Mouse (Mus musculus): ENCODE data around the gene Nudt17.
"Not testable (repeated sequence)": the region's sequence is repeated elsewhere in the genome, so short reads cannot be mapped to it uniquely, and the experiment has no call there.

Gene Nudt17

GRCm38 (mm10) chr3:96707903-96708683 is at the start of gene Nudt17:
Gene Nudt17 (minus strand): TSS chr3:96708562.
- DNase-seq (ENCODE audit: low spot score) = peak; percentile 63

- no peak for DNase-seq (ENCODE audit: low spot score)
Measured at GRCm38 (mm10) chr3:96757691-96758090, 49.3 kb upstream of the Nudt17 start.

DNA sequence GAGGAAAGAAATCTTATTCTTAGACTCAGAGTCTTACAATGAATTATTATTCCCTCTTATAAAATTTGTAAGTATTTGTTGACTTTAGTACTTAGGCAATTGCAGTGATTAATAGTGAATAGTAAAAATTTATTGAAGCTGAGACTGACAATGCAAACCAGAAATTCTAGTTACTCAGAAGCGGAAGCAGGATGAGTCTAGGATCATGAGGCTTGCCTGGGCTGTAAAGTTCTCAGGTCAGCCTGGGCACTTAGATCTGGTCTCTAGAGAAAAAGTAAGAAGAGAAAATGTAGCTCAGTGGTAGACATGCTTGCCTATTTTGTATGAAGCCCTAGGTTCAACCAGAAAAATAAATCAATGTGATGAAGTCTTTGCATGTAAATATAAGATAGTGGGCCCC is 47.6 kb upstream of the Nudt17 start:
- no peak for DNase-seq (ENCODE audit: low spot score)

GRCm38 (mm10) chr3:96746829-96747228 is 38.5 kb upstream of the Nudt17 start:
- DNase-seq (ENCODE audit: low spot score) = no peak

DNA sequence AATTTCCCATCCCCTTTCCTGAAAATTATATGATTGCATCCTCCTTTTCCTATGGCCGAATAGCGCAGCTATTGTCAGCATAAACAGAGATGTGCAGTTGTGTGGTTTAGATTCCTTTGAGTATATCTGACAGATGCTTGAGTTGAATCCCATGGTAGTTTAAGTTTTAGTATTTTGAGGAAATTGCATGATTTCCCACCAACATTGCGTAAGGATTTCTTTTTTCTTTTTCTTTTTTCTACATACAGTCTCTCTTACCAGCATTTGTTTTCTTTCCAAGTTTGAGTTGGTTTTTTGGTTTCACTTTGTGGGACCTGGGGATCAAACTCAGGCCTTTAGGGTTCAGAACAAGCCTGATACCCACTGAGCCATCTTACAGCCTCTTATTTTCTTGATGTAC is 36.0 kb upstream of the Nudt17 start:
- DNase-seq (ENCODE audit: low spot score) = no peak

- not testable (repeated sequence) for DNase-seq (ENCODE audit: low spot score)
Measured at GRCm38 (mm10) chr3:96740279-96740678, 31.9 kb upstream of the Nudt17 start.

- no peak for DNase-seq (ENCODE audit: low spot score)
Measured at GRCm38 (mm10) chr3:96737995-96738394, 29.6 kb upstream of the Nudt17 start.

- DNase-seq (ENCODE audit: low spot score) = no peak
Measured at GRCm38 (mm10) chr3:96737013-96737740, 28.8 kb upstream of the Nudt17 start.

GRCm38 (mm10) chr3:96735200-96735599 is 26.8 kb upstream of the Nudt17 start:
- no peak for DNase-seq (ENCODE audit: low spot score)

GRCm38 (mm10) chr3:96733984-96734383 is 25.6 kb upstream of the Nudt17 start:
- no peak for DNase-seq (ENCODE audit: low spot score)

DNA sequence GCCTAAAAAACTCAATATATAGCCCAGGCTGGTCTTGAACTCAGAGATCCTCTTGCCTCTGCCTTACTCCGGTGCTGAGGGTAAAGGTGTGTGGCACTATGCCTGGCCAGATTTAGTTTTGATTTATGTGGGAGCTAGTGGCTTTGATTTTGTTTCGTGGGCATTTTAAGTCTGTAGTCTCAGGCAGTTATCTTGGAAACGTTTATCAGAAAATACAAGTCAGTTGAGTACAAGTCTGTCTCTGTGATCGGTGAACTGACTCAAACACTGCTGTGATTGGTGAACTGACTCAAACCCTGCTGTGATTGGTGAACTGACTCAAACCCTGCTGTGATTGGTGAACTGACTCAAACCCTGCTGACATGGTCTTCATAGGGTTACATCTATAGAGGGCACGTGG is 22.4 kb upstream of the Nudt17 start:
- no peak for DNase-seq (ENCODE audit: low spot score)

- DNase-seq (ENCODE audit: low spot score) = no peak
Measured at GRCm38 (mm10) chr3:96729403-96729784, 21.0 kb upstream of the Nudt17 start.

DNA sequence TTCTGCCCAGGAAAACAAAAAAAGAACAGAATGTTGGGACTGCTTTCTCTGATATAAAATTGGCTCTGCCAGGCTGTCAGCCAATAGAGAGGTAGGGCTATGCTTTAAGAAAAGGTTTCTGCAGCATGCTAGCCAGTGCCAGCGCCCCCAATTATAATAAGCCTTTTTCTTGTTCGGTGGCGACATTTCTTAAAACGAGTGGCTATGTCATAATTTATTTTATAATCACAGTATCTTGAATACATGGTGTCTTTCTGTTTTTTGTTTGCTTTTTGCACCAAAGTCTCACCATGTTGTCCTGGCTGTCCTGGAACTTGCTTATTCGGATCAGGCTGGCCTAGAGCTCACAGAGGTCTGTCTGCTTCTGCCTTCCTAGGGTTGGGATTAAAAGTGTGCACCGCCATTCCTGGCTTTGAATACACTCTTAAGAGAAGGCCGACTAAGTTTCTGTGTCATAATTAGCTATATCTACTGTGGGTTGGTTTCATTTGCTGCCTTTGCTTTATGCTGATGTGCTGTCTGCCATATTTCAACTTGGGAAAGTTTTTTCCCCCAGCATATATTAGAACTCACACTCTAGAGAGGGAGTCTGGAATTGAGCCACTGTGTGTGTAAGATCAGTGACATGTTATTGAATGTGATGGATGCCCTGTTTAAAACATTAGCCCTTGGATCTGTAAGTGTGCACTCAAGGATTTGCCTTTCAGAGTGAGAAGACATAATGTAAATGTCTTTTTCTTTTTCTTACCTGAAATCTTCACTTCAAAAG is 20.5 kb upstream of the Nudt17 start:
- DNase-seq (ENCODE audit: low spot score) = no peak

DNA sequence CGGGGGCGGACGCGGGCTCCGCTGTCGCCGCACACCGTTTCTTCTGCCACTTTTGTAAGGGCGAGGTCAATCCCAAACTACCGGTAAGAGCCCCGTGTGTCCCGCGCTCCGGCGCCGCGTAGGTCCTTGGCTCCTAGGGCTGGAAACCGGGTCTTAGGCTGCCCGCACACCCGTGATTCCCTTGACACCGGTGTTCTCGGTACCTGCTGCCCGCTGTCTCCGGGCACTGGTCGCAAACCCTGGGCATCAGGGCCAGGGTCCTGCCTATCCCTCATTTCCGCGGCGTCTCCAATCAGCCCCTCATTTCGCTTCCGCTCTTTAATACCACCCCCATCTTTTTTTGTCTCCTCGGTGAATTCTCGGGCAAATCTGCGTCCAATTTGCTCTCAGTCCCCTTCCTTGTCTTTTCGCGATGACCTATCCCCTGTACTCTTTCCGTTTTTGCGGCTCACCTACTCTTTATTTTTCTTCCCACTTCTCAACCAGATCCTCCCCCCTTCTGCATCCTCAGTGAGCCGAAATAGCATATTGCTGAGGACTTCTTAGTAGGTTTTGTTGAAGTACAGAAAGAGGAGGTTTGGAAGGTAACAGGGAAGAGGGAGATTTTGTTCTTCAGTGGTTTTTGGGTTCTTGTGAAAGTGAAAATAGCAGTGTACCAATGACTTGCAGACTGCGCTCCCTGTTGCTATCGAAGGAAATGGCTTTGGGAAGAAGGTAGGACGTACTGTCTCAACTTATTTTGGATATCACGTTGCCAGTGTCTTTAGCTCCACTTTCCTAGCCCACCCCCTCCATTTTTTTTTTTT is 19.7 kb upstream of the Nudt17 start:
- peak; percentile 51 for DNase-seq (ENCODE audit: low spot score)

- peak; percentile 92 for DNase-seq (ENCODE audit: low spot score)
Measured at GRCm38 (mm10) chr3:96727343-96727827, 19.0 kb upstream of the Nudt17 start, which contains the start of the genes Polr3c and Rnf115. Gene Polr3c (minus strand): TSS chr3:96727628. Gene Rnf115 (plus strand): TSS chr3:96727664.

GRCm38 (mm10) chr3:96719173-96719572 is 10.8 kb upstream of the Nudt17 start:
- no peak for DNase-seq (ENCODE audit: low spot score)

GRCm38 (mm10) chr3:96715854-96716253 is 7.5 kb upstream of the Nudt17 start:
- DNase-seq (ENCODE audit: low spot score) = no peak

GRCm38 (mm10) chr3:96714286-96714685 is 5.9 kb upstream of the Nudt17 start:
- DNase-seq (ENCODE audit: low spot score) = no peak

- DNase-seq (ENCODE audit: low spot score) = no peak
Measured at GRCm38 (mm10) chr3:96708684-96709064, 312 bp upstream of the Nudt17 start.

DNA sequence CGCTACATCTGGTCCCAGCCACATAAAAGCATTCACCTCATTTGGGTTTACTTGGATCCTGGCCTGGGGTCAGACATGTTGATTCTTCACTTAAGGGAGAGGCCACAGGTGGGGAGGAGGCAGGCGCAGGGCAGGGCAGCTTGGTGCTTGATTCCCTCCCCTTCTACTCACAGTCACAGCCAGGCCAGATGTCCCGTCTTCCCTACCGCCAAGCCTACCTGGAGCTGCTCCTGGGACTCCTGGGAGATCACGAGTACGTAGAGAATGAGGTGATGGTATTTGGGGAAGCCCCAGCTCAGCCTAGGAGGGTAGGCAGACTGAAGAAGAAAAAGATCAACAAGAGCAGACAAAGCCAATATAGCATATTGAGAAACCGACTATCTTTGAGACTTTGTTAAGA is 1.4 kb downstream of the Nudt17 start:
- DNase-seq (ENCODE audit: low spot score) = no peak

DNA sequence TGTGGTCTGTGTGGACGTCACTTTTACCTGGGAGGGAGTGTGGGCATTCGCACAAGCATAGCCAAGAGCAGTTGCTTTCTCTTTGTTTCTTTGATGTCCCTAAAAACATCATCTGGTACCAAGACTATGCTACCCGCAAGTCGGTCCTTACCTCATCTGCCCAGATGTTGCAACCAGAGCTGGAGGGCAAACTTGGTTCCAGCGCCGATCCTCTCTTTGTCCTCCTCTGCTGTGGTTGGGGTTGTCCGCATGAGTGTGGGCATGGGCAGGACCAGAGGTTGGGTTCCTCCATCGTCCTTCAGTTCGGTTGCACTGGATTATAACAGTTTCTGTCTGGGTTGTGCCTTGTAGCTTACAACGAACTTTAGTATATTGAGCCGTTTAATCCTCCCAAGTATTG is 2.1 kb downstream of the Nudt17 start:
- DNase-seq (ENCODE audit: low spot score) = no peak

DNA sequence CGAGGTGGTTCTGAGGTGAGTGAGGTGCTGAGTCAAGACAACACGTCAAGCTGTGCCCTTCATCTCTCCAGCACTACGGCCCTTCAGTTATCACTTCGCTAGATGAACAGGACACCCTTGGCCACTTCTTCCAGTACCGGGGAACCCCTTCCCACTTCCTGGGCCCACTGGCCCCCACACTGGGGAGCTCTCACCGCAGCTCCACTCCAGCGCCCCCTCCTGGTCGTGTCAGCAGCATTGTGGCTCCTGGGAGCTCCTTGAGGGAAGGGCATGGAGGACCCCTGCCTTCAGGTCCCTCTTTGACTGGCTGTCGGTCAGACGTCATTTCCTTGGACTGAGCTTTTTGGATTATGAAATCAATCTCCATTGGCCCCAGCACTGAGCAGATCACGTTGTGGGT is 3.6 kb downstream of the Nudt17 start:
- DNase-seq (ENCODE audit: low spot score) = no peak

Measured in c-Kit-positive CD71-positive TER-119-positive erythroid progenitor cells, embryonic 14.5 days (primary cell).